Mouse (Mus musculus) R1 (cell line): ENCODE results near the gene Kmt2b.

Source experiments
- DNase-seq: peaks from one replicate; pipeline ENCODE4 v3.0.0-alpha.2; 2018; ENCODE audit warnings: low read depth, low spot score

Gene Kmt2b

GRCm38 (mm10) chr7:30566033-30566432 is 22.5 kb downstream of the Kmt2b start:
- no peak for DNase-seq

DNA sequence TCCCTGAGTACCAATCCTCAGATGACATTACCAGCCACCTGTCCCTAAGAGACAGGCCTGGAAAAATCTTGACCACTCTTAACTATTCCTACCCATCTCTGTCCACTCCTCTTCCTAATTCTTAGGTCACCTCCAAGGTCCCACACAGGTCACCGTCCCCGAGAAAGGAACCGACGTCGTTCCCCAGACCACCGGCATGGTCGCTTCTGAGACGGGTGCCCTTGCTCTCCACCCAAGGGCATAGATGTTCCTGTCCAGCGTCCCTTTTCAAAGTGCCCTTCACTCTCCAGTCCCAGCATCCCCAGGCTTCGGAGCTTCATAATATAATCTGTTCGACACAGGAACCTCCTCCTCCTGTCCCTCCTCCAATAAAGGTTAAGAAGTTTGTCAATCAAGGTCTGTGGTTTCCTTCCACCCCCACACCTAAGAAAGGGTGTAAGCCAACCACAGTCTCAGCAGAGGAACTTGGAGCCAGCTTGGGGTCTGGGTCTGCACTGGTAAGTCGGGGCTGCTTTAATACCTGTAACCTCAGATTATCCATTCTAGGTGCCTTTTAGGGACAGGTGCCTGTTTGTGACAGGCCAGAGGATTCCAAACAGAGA is 23.5 kb downstream of the Kmt2b start, which contains the start of gene Igflr1:
Igflr1 (plus strand) TSS at position 458 of the 602 bp plus-strand sequence.
- DNase-seq, result no peak

GRCm38 (mm10) chr7:30563906-30564280 is 24.6 kb downstream of the Kmt2b start:
- DNase-seq, result peak; percentile 66

DNA sequence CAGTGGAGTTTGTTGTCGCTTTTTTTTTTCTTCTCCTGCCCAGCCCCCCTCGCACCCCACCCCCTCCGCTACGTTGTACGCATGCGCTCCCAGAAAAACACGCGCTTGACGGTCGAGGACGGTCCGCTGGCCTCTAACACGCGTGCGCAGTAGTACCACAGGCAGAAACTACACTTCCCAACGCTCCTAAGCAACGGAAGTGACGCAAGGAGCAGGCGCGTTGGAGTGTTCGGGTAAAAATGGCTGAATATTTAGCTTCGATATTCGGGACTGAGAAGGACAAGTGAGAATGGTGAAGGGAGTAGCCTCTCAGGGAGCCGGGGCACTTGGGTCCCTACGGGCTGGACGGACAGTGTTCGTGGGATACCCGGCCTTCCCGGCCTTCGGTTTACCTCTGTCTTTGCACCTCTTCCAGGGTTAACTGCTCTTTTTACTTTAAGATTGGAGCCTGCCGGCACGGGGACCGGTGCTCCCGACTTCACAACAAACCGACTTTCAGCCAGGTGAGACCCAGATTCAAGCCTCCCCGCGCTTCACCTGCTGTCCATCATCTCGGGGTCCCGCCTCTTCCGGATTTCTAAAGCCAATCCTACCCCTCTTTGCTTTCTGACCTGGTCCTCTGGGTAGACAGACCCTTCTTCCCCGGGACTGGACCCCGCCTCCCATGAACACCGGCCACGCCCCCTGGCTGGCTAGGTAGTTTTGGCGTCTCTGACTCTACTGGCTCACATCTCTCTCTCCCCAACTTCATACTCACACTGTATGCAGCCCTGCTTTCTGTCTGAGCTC is 25.2 kb downstream of the Kmt2b start, which contains the start of the genes U2af1l4, Gm49396 and Psenen:
U2af1l4 (plus strand) TSS at position 185 of the 789 bp plus-strand sequence.
Gm49396 (plus strand) TSS at position 228 of the 789 bp plus-strand sequence.
Psenen (minus strand) TSS at position 511 of the 789 bp plus-strand sequence.
- DNase-seq, result peak; percentile 99

DNA sequence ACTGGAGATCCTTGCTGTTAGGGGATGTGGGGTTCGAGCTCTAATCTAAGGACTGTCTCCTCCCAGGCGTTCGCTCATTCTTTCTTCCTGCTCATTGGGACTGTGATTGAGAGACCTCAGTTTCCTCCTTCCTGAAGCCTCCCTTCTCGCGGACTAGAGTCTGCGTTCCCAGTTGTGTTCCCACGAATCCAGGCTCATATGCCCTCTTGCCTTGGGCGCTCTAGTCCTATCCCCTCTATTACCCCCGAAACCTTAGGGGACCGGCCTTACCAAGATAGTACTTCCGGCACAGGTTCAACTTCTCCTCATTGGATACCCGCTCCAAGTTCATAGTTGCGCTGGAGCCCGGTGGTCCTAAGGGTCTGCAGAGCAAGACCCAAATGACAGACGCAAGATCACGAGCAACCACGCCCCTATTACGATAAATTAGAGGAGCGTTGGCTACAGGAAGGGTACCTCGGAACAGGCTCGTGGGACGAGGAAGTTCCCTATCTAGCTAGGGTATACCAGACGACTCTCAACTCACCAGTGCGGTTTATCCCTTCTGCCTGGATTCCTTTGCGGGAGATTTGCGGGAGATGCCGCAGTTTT is 25.9 kb downstream of the Kmt2b start:
- DNase-seq, result no peak

- no peak for DNase-seq
Measured at GRCm38 (mm10) chr7:30560296-30560695, 28.2 kb downstream of the Kmt2b start.

- peak; percentile 99 for DNase-seq
Measured at GRCm38 (mm10) chr7:30559443-30559954, 29.0 kb downstream of the Kmt2b start, which contains the start of gene Lin37. Lin37 (minus strand) TSS chr7:30559838.

DNA sequence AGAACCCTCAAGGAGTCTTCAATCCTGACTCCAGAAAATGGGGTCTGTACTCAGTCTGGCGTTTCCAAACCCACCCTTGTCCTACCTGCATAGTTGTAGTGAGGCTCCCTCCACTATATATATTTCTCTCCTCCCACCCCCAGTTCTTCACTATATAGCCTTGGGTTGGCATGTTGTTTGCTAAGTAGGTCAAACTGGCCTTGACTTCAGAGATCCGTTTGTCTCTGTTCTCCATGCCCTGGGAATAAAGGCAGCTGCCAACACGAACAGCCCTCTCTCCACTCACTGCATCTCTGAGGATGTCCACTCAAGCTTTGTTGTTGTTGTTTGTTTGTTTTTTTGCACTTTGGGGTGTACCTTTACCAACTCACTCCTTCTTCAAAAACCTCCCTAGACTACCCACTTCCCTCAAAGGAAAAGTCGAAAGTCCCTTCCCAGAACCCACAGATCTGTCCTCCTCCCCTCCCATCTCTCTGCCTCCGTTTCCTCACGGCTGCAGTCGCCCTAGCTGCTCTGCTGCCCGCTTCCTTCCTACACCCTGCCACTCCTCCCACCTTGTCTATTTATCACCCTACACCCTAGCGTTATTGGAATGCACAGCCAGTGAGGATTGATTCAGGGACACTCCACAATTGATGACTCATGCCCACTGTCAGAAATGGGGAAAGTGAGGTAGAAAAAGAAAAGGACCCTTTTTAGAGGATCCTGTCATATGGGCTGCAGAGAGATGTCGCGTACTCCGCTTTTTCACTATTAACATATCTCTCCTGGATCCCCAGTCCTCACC is 29.7 kb downstream of the Kmt2b start:
- no peak for DNase-seq

DNA sequence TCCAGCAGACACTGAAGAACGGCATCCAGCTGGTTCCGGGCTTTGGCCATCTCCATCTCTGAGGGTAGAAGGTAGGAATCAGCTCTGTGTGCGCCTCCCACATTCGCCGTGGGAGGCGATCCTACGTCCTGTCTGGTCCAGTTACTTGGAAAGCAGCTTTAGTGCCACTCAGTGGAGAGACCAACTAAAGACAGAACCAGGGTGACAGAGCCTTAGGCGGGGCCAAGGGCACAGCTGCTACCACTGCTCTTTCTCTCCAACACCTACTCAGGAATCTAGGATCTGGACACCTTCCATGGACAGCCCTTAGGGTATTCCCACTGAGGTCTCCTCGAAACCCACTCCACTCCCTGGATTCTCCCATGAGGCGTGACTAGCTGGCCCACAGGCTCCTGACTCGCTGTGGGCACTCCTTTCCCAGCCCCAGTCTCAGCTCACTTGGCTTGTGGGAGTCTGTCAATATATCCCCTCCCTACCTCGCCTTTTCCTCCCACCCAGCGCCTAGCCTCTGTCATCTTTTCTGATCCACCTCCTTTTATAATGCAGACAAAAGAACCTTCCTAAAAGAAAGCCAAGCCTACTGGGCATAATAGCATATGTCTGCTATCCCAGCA is 30.5 kb downstream of the Kmt2b start:
- DNase-seq, result peak; percentile 39

GRCm38 (mm10) chr7:30556894-30557536 is 31.5 kb downstream of the Kmt2b start:
- DNase-seq, result peak; percentile 40

- no peak for DNase-seq
Measured at GRCm38 (mm10) chr7:30553810-30554584, 34.5 kb downstream of the Kmt2b start.

DNA sequence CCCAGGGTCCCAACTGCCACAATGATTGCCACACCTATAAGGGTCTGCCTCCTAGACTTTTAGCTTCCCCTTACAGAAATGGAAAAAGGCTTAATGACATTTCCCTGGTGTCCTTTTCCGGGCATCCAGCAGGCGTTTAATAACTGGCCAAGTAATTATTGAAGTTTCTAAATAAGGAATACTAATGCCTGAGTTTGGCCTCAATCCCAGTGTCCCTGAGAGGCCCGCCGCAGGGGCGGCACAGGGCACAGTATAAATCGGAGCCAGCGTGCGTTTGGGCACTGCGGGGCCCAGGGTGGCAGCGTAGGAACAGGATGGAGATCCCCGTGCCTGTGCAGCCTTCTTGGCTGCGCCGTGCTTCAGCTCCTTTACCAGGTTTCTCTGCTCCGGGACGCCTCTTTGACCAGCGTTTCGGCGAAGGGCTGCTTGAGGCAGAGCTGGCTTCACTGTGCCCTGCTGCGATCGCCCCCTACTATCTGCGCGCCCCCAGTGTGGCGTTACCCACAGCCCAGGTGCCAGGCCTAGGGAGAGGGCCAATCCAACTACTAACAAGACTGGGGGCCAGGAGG is 35.4 kb downstream of the Kmt2b start:
- DNase-seq, result no peak

DNA sequence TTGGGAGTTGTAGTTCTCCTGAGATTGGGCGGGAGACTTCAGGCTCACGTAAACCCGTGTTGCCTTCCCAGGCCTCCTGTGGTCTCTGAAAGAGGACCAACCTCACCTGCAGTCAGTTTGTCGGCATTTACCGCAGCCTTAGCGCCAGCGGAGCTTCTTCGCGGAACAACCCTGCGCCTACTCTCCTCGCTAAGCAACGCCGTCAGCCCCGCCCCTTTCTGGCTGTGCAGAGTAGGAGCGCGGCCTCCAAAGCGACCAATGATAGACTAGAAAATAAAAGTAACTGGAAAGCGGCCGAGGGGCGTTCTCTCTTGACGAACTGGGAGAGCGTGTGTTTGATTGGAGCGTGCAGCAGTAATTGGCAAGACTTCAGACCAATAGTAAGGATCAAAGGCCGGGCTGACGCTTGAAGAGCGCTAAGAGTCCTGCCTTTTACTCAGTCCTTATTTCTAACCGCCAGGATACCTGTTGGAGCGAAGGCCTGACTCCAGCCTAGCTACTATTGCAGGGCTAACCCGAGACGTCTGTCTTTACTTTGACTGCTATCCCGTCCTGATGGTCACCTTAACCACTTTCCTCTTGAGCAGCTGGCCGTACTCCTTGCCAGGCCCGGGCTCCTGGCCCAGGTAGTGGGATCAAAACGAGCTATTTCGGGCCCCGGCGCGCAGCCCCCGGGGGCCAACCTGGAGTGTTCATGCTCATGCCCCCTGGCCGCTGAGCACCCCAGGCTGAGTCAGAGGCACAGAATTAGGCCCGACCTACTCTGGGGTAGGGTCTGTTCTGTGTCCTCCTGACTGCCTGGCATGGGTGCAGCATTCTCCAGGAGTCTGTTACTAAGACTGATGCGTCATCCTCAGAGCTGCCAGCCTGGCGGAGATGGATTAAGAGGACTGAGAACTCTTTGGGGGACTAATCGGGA is 36.2 kb downstream of the Kmt2b start, which contains the start of the genes Hspb6 and Proser3:
Hspb6 (plus strand) TSS at position 77 of the 919 bp plus-strand sequence.
Proser3 (minus strand) TSS at position 198 of the 919 bp plus-strand sequence.
- DNase-seq, result peak; percentile 100

- peak; percentile 89 for DNase-seq
Measured at GRCm38 (mm10) chr7:30551445-30552101, 37.0 kb downstream of the Kmt2b start.

DNA sequence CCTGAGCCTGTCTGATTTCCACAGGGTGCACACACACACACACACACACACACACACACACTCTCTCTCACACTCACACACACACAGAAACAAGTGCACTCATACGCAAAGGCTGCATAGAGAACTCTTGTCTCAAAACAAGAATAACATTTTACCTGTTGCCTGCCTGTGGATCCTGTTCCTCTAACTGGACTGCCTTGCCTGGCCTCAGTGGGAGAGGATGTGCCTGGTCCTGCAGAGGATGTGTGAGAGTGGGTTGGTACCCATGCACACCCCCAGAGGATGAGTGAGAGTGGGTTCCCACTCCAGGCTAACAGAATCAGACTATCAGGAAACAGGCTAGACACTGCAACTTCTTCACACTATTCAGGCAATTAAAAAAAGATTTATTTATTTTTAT is 37.9 kb downstream of the Kmt2b start:
- DNase-seq, result no peak

- no peak for DNase-seq
Measured at GRCm38 (mm10) chr7:30549880-30550279, 38.6 kb downstream of the Kmt2b start.

DNA sequence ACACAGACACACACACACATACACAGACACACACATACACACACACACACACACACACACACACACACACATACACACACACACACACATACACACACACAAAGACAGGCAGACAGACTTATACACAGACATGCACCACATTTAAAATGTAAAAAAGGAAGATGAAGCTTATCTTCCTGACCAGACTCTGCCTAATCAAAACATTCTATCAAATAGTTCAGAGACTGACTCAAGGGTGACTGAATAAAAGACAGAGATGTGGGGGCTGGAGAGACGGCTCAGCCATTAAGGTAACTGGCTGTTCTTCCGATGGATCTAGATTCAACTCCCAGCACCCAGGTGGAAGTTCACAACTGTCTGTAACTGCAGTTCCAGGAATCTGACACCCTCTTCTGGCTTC is 44.2 kb downstream of the Kmt2b start:
- DNase-seq, result no peak
